Mouse (Mus musculus): ENCODE measurements around the gene Stx8. TPM values are rescaled to one million over a fixed set of nuclear protein-coding genes. Genes with fewer than 3 reads are reported as not detected.

The Stx8 gene
- polyA plus RNA-seq, 1 experiment from 2014 or later, result 51.7 TPM

DNA sequence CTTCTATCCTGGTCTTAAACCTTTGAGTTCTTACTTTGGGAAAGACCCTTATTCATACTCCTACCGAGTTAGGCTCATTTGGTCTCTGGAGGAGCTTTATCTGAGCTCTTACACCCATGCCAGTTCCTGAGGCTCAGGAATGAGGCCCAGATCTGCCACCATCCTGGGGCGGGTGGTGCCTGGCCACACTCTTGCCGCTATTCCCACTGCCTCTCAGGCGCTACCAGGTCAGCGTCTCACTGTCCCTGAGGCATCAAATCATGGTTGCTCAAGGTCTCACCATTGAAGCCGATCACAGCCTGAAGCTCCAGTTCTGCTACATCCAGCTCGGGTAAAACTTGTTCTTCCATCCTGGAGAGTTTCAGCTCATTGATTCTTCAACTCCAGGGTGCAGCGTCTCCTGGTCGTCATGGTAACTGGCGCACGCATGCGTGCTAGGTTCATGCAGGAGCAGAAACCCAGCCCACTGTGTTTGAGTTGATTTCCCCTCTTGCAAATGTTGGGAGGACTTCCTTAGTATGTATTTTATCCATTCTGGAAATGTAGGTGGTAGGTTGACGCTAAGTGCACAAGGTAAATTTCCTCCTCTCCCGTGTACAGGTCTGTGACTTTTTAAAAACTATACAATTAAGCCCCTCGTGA is 630 bp upstream of the Stx8 start, which contains the start of gene Cfap52:
TSS of gene Cfap52 (minus strand) at position 410 of the 642 bp plus-strand sequence.
- H3K27ac ChIP-seq (ENCODE audit: low read depth, low read length), result no peak within 1 kb of the TSS
- 6% methylated on average over 15 of the region's 15 CpGs for WGBS

DNA sequence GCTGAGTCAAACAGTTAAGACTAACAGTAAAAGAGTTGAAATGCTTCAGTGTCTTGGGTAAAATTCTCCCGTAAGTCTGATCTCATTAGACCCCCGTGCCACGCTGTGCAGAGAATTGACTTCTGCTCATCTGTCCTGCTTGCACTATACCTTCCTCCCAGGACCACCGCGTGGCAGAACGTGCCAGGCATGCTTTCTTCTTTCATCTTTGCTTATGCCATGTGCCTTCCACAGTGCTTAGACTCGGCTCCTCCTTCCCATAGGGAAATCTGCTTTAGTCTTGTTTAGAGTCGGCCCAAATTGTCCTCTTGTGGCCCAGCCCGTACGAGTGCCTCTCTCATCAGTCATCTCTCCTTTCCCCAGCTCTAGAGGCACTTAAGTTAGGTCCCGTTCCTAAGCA is 1.8 kb downstream of the Stx8 start:
- WGBS, result 75% methylated on average over 11 of the region's 11 CpGs
- Histone ChIP-seq H3K4me3 (ENCODE audit: low read length) (no peak overlapping the region), H3K4me2 (replicated peaks; ENCODE audit: low read depth, low read length) (no peak overlapping the region), H3K9me3 (ENCODE audit: control insufficient read depth, low read length) (no peaks in the 10 kb centered on the region), H3K27me3 (ENCODE audit: control insufficient read depth, insufficient read depth, low read length) (no peaks in the 10 kb centered on the region), H3K27ac (ENCODE audit: low read depth, low read length) (no peak overlapping the region), H3K9ac (ENCODE audit: low read depth, low read length) (no peak overlapping the region), H3K4me1 (ENCODE audit: control insufficient read depth, insufficient read depth, low read length) (peaks cover 5% of the 10 kb centered on the region), H3K36me3 (ENCODE audit: control insufficient read depth, insufficient read depth, low read length) (peaks cover 2% of the 10 kb centered on the region; the same call in 1 of the 2 replicates)
- no peak for ATAC-seq (ENCODE audit: low FRiP score, low TSS enrichment)

More for the DNA sequence above, 630 bp upstream of the Stx8 start, which contains the start of gene Cfap52:
- Histone ChIP-seq H3K27me3 (ENCODE audit: control insufficient read depth, insufficient read depth, low read length) (no peaks in the 10 kb centered on the region), H3K4me3 (ENCODE audit: low read length) (peak within 1 kb of the TSS; percentile 83), H3K4me1 (ENCODE audit: control insufficient read depth, insufficient read depth, low read length) (peaks cover 5% of the 10 kb centered on the region), H3K9ac (ENCODE audit: low read depth, low read length) (peak within 1 kb of the TSS; percentile 79), H3K36me3 (ENCODE audit: control insufficient read depth, insufficient read depth, low read length) (no peaks in the 10 kb centered on the region), H3K9me3 (ENCODE audit: control insufficient read depth, low read length) (no peaks in the 10 kb centered on the region), H3K4me2 (replicated peaks; ENCODE audit: low read depth, low read length) (peak within 1 kb of the TSS; percentile 58)
- ATAC-seq (ENCODE audit: low FRiP score, low TSS enrichment), result peak; percentile 76; the same call in 1 of the 2 replicates

DNA sequence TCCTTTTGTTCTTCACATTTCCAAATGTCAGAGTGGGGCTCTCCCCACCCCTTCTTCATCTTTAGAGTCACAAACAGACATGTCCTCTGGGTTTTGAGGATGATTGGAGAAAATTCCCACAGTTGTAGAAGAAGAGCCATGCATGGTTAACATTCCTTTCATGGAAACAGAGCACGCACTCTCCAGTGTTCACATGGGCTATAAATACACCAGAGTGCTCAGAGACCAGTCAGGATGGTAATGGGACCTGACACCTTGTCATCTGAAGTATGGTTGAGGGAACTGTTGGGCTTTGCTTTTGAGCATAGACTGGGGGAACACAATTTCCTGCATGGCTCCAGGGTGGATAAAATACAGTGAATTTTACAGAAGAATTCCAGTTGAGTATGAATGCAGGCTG is 6.6 kb downstream of the Stx8 start:
- H3K4me1 ChIP-seq (ENCODE audit: control insufficient read depth, insufficient read depth, low read length), result no peaks in the 10 kb centered on the region
- H3K9ac ChIP-seq (ENCODE audit: low read depth, low read length), result no peak overlapping the region
- H3K9me3 ChIP-seq (ENCODE audit: control insufficient read depth, low read length), result no peaks in the 10 kb centered on the region
- no peak overlapping the region for H3K4me2 ChIP-seq (replicated peaks; ENCODE audit: low read depth, low read length)
- 82% methylated on average over 1 of the region's 1 CpGs for WGBS
- no peak overlapping the region for H3K4me3 ChIP-seq (ENCODE audit: low read length)
- no peaks in the 10 kb centered on the region for H3K27me3 ChIP-seq (ENCODE audit: control insufficient read depth, insufficient read depth, low read length)
- no peak overlapping the region for H3K27ac ChIP-seq (ENCODE audit: low read depth, low read length)
- no peak for ATAC-seq (ENCODE audit: low FRiP score, low TSS enrichment)
- peaks cover 9% of the 10 kb centered on the region; the same call in 1 of the 2 replicates for H3K36me3 ChIP-seq (ENCODE audit: control insufficient read depth, insufficient read depth, low read length)

DNA sequence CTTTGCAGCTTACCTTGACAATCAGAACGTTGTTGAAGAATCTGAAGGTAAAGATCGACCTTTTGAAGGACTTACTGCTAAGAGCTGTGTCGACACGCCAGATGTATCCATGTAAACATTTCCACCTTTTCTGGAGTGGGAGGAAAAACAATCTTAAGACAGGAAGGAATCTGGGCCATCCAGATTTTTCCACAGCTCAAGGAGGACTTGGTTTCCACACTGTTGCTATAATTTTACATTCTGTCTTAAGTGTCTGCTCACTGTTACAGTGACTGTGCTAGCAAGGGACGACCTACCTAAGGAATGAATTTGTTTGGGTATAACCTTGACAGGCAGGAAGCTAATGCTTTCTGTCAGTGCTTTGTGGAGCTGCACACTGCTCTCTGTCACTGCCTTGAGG is 7.2 kb downstream of the Stx8 start:
- no peak overlapping the region for H3K4me2 ChIP-seq (replicated peaks; ENCODE audit: low read depth, low read length)
- H3K27ac ChIP-seq (ENCODE audit: low read depth, low read length), result no peak overlapping the region
- no peaks in the 10 kb centered on the region for H3K4me1 ChIP-seq (ENCODE audit: control insufficient read depth, insufficient read depth, low read length)
- H3K9me3 ChIP-seq (ENCODE audit: control insufficient read depth, low read length), result no peaks in the 10 kb centered on the region
- WGBS, result 91% methylated on average over 5 of the region's 5 CpGs
- no peak overlapping the region for H3K4me3 ChIP-seq (ENCODE audit: low read length)
- no peak overlapping the region for H3K9ac ChIP-seq (ENCODE audit: low read depth, low read length)
- ATAC-seq (ENCODE audit: low FRiP score, low TSS enrichment), result no peak
- no peaks in the 10 kb centered on the region for H3K27me3 ChIP-seq (ENCODE audit: control insufficient read depth, insufficient read depth, low read length)
- H3K36me3 ChIP-seq (ENCODE audit: control insufficient read depth, insufficient read depth, low read length), result peaks cover 9% of the 10 kb centered on the region; the same call in 1 of the 2 replicates

DNA sequence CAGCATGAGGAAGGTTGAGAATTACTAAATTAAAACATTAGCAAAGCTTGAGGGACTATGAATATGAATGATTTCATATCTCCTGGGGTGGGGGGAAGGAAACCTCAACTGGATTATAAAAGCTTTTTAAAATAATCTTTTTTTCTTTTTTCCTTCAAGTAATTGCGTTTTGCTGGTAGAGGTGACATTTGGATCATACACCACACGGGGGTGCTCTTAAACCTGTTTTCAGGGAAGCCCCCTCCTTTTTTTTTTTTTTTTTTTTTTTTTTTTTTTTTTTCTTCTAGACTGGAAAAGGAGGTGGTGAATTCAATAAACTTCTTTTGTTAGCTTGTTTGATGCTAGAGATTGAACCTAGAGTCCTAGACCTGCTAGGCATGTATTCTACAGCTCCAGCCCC is 9.3 kb downstream of the Stx8 start:
- peaks cover 9% of the 10 kb centered on the region; the same call in 1 of the 2 replicates for H3K36me3 ChIP-seq (ENCODE audit: control insufficient read depth, insufficient read depth, low read length)
- H3K4me3 ChIP-seq (ENCODE audit: low read length), result no peak overlapping the region
- H3K9me3 ChIP-seq (ENCODE audit: control insufficient read depth, low read length), result no peaks in the 10 kb centered on the region
- H3K9ac ChIP-seq (ENCODE audit: low read depth, low read length), result no peak overlapping the region
- WGBS, result 10% methylated on average over 2 of the region's 2 CpGs
- no peak overlapping the region for H3K27ac ChIP-seq (ENCODE audit: low read depth, low read length)
- H3K4me1 ChIP-seq (ENCODE audit: control insufficient read depth, insufficient read depth, low read length), result no peaks in the 10 kb centered on the region
- ATAC-seq (ENCODE audit: low FRiP score, low TSS enrichment), result no peak
- H3K27me3 ChIP-seq (ENCODE audit: control insufficient read depth, insufficient read depth, low read length), result no peaks in the 10 kb centered on the region
- no peak overlapping the region for H3K4me2 ChIP-seq (replicated peaks; ENCODE audit: low read depth, low read length)

DNA sequence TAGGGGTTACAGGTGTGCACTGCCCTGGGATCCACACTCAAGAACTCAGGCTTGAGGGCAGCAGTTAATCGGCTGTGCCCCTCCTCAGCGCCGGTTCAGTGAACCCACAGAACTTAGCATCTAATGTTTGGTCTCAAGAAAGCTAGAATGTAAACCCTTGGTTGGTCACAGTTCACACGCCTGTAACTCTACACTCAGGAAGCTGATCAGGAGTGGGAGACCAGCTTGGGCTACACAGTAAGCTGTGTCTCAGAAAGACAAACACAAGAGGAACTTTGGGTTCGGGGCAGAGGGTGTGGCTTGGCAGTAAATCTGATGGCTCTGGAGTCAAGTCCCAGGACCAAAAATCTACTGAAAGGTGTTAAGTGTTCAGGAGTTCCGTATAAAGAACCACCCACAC is 17.6 kb downstream of the Stx8 start:
- ATAC-seq (ENCODE audit: low FRiP score, low TSS enrichment), result peak; percentile 57; the same call in 1 of the 2 replicates
- Histone ChIP-seq H3K4me3 (ENCODE audit: low read length) (no peak overlapping the region), H3K27ac (ENCODE audit: low read depth, low read length) (no peak overlapping the region), H3K27me3 (ENCODE audit: control insufficient read depth, insufficient read depth, low read length) (no peaks in the 10 kb centered on the region), H3K4me2 (replicated peaks; ENCODE audit: low read depth, low read length) (no peak overlapping the region), H3K36me3 (ENCODE audit: control insufficient read depth, insufficient read depth, low read length) (peaks cover 2% of the 10 kb centered on the region; the same call in 1 of the 2 replicates), H3K9me3 (ENCODE audit: control insufficient read depth, low read length) (no peaks in the 10 kb centered on the region), H3K9ac (ENCODE audit: low read depth, low read length) (no peak overlapping the region), H3K4me1 (ENCODE audit: control insufficient read depth, insufficient read depth, low read length) (no peaks in the 10 kb centered on the region)
- WGBS, result 46% methylated on average over 6 of the region's 6 CpGs

DNA sequence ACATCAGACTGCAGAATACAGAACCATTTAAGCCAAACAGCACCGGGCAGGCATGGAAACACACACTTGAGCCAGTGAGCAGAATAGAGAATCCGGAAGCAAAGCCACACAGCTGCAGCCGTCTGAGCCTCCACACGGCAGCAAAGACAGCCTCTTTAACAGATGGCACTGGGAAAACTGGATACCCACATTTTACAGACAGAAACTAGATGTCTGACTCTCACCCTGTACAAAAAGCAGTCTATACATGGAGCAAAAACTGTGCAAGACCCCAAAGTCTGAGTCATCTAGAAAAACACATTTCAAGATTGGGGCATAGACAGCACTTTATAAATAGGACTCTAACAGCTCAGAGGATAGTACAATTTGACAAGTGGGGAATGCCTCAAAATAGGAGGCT is 25.2 kb downstream of the Stx8 start:
- no peaks in the 10 kb centered on the region for H3K9me3 ChIP-seq (ENCODE audit: control insufficient read depth, low read length)
- no peak overlapping the region for H3K27ac ChIP-seq (ENCODE audit: low read depth, low read length)
- no peak overlapping the region for H3K9ac ChIP-seq (ENCODE audit: low read depth, low read length)
- no peaks in the 10 kb centered on the region for H3K4me1 ChIP-seq (ENCODE audit: control insufficient read depth, insufficient read depth, low read length)
- no peaks in the 10 kb centered on the region for H3K27me3 ChIP-seq (ENCODE audit: control insufficient read depth, insufficient read depth, low read length)
- 73% methylated on average over 4 of the region's 4 CpGs for WGBS
- H3K4me3 ChIP-seq (ENCODE audit: low read length), result no peak overlapping the region
- no peak for ATAC-seq (ENCODE audit: low FRiP score, low TSS enrichment)
- no peak overlapping the region for H3K4me2 ChIP-seq (replicated peaks; ENCODE audit: low read depth, low read length)
- no peaks in the 10 kb centered on the region for H3K36me3 ChIP-seq (ENCODE audit: control insufficient read depth, insufficient read depth, low read length)

DNA sequence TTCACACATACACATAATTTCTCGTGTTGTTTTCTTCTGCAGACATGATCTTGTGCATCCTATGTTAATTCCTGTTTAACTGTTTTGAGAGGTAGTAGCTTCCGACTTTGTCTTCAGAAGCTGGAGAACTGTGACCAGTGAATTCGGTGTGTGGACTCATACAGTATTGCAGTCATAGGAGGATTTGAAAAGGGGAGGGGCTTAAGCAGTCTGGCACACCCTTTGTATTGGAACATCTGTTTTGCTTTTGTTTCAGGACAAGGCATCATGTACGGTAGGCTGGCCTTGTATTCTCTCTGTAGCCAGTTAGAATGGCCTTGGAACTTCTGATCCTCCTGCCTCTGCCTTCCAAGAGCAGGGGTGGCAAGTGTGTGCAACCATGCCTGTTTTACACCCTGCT is 30.0 kb downstream of the Stx8 start:
- H3K27me3 ChIP-seq (ENCODE audit: control insufficient read depth, insufficient read depth, low read length), result no peaks in the 10 kb centered on the region
- H3K4me1 ChIP-seq (ENCODE audit: control insufficient read depth, insufficient read depth, low read length), result no peaks in the 10 kb centered on the region
- no peaks in the 10 kb centered on the region for H3K36me3 ChIP-seq (ENCODE audit: control insufficient read depth, insufficient read depth, low read length)
- H3K9me3 ChIP-seq (ENCODE audit: control insufficient read depth, low read length), result no peaks in the 10 kb centered on the region
- WGBS, result 82% methylated on average over 4 of the region's 4 CpGs
- H3K9ac ChIP-seq (ENCODE audit: low read depth, low read length), result no peak overlapping the region
- H3K27ac ChIP-seq (ENCODE audit: low read depth, low read length), result no peak overlapping the region
- ATAC-seq (ENCODE audit: low FRiP score, low TSS enrichment), result no peak
- no peak overlapping the region for H3K4me2 ChIP-seq (replicated peaks; ENCODE audit: low read depth, low read length)
- no peak overlapping the region for H3K4me3 ChIP-seq (ENCODE audit: low read length)

DNA sequence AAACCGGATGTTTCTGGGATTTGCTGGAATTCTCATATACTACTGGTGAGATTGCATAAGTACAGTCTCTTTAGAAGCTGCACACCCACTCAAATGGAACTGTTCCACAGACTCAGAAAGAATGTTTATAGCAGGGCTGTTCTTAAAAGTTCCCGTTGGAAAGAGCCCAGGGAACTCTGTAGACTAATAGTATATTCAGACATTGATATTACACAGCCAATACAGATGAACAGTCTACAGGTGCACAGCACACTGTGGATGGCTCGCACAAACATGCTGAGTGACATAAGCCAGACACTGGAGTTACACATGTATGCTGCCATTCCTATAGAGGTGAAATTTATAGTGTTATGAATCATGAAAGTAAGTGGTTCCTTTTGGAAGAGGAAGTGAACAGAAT is 32.9 kb downstream of the Stx8 start:
- H3K4me1 ChIP-seq (ENCODE audit: control insufficient read depth, insufficient read depth, low read length), result no peaks in the 10 kb centered on the region
- no peak overlapping the region for H3K9ac ChIP-seq (ENCODE audit: low read depth, low read length)
- no peaks in the 10 kb centered on the region for H3K36me3 ChIP-seq (ENCODE audit: control insufficient read depth, insufficient read depth, low read length)
- H3K4me2 ChIP-seq (replicated peaks; ENCODE audit: low read depth, low read length), result no peak overlapping the region
- H3K4me3 ChIP-seq (ENCODE audit: low read length), result no peak overlapping the region
- no peaks in the 10 kb centered on the region for H3K9me3 ChIP-seq (ENCODE audit: control insufficient read depth, low read length)
- no peak for ATAC-seq (ENCODE audit: low FRiP score, low TSS enrichment)
- H3K27me3 ChIP-seq (ENCODE audit: control insufficient read depth, insufficient read depth, low read length), result no peaks in the 10 kb centered on the region
- no peak overlapping the region for H3K27ac ChIP-seq (ENCODE audit: low read depth, low read length)
- WGBS, result 85% methylated on average over 3 of the region's 3 CpGs
